Mouse (Mus musculus) E14TG2a.4 (cell line): Measurements from ENCODE around the gene Kcnt2.

Experiments
- CTCF ChIP-seq: conservative IDR thresholded peaks from 2 replicates; pipeline ENCODE4 v1.5.1; 2014; ENCODE audit warnings: low read length
- POU5F1 ChIP-seq: IDR thresholded peaks from 2 replicates; pipeline ENCODE4 v1.6.1; 2014; ENCODE audit warnings: low read length, borderline replicate concordance

- TF ChIP-seq CTCF, result no peak
- TF ChIP-seq POU5F1, result no peak
Observed at GRCm38 (mm10) chr1:140378791-140379190, 132.8 kb downstream of the Kcnt2 start.
